9 mouse cellular contexts compared by ENCODE assay signal in genomic region chr5:31082355-31082754, GRCm38 (mm10). TPM values are rescaled to one million over a fixed set of nuclear protein-coding genes. Genes with fewer than 3 reads are reported as not detected.
DNase-seq lines count a peak whose midpoint lies in the region; ATAC-seq and TF ChIP-seq lines count a peak whose summit lies in the region.
"Had no signal": no experiment of that assay in that cellular context is flagged by ENCODE, and none has a peak within 500 bp of the region (broad histone marks: within the 10 kb centered on the region; RNA-seq: fewer than 3 reads in every experiment).

No protein-coding gene starts in this region.

- peaks cover 30% of the 10 kb centered on the region for H3K4me1 ChIP-seq in forebrain, embryonic 10.5 days
- peaks cover 4% of the 10 kb centered on the region for H3K4me1 ChIP-seq in forebrain, embryonic 13.5 days
- H3K4me1 ChIP-seq in heart, postnatal 0 days (ENCODE audit: control insufficient read depth, insufficient read depth), result peaks cover 11% of the 10 kb centered on the region
- H3K4me1 ChIP-seq in midbrain, embryonic 11.5 days (ENCODE audit: control insufficient read depth, insufficient read depth, low read length), result peaks cover 3% of the 10 kb centered on the region; the same call in 1 of the 2 replicates

- no peak overlapping the region for H3K27ac ChIP-seq in forebrain, embryonic 10.5 days
- H3K27ac ChIP-seq in forebrain, embryonic 13.5 days, result no peak overlapping the region
- no peak overlapping the region for H3K27ac ChIP-seq in heart, postnatal 0 days (ENCODE audit: low read depth)
- peak overlapping the region; percentile 35; the same call in 1 of the 2 replicates for H3K27ac ChIP-seq in midbrain, embryonic 11.5 days (ENCODE audit: low read depth, low read length)

- DNase-seq in forebrain, embryonic 10.5 days (ENCODE audit: extremely low spot score, low spot score), result peak; percentile 63
- peak; percentile 73 for DNase-seq in CD4-positive, CD25-positive, alpha-beta regulatory T cell, adult 2 months (ENCODE audit: low read depth, low spot score)
- DNase-seq in embryo, embryonic 10 days (ENCODE audit: low spot score), result peak; percentile 82
- peak; percentile 67 for DNase-seq in heart, postnatal 0 days (ENCODE audit: low spot score)
- DNase-seq in layer of hippocampus, postnatal 14 days (ENCODE audit: low spot score in 2 of 2), result peak; percentile 54 to 63
- DNase-seq in midbrain, embryonic 11.5 days (ENCODE audit: low spot score, missing footprints), result peak; percentile 94
- peak; percentile 87 for DNase-seq in testis, postnatal 10 days (ENCODE audit: low spot score)

- no peak overlapping the region for H3K4me3 ChIP-seq in forebrain, embryonic 10.5 days
- no peak overlapping the region for H3K4me3 ChIP-seq in forebrain, embryonic 13.5 days
- no peak overlapping the region for H3K4me3 ChIP-seq in heart, postnatal 0 days (ENCODE audit: low read depth, low read length)
- H3K4me3 ChIP-seq in midbrain, embryonic 11.5 days (ENCODE audit: low read depth, low read length), result no peak overlapping the region

- H3K36me3 ChIP-seq in forebrain, embryonic 10.5 days (replicated peaks), result peaks cover 22% of the 10 kb centered on the region
- H3K36me3 ChIP-seq in forebrain, embryonic 13.5 days (ENCODE audit: poor library complexity, severe bottlenecking), result peaks cover 18% of the 10 kb centered on the region
- H3K36me3 ChIP-seq in heart, postnatal 0 days (replicated peaks; ENCODE audit: control insufficient read depth, insufficient read depth, low read length), result peaks cover 9% of the 10 kb centered on the region; the same call in 1 of the 2 replicates
- peaks cover 10% of the 10 kb centered on the region for H3K36me3 ChIP-seq in midbrain, embryonic 11.5 days (ENCODE audit: control insufficient read depth, insufficient read depth, low read length)

- TF ChIP-seq CTCF in heart, postnatal 0 days (IDR thresholded peaks at IDR 0.05; ENCODE audit: low read depth), result peak; percentile 71

- no peak overlapping the region for H3K4me2 ChIP-seq in forebrain, embryonic 13.5 days
- peak overlapping the region; percentile 39; the same call in 1 of the 2 replicates for H3K4me2 ChIP-seq in heart, postnatal 0 days (ENCODE audit: low read depth, low read length)
- H3K4me2 ChIP-seq in midbrain, embryonic 11.5 days, result no peak overlapping the region; the same call in 1 of the 2 replicates

- WGBS in forebrain, embryonic 10.5 days, result 11% methylated on average over 5 of the region's 5 CpGs
- 19% methylated on average over 5 of the region's 5 CpGs for WGBS in forebrain, embryonic 13.5 days
- WGBS in heart, postnatal 0 days, result 9% methylated on average over 5 of the region's 5 CpGs
- WGBS in midbrain, embryonic 11.5 days, result 6% methylated on average over 5 of the region's 5 CpGs

- TF ChIP-seq EP300 in heart, postnatal 0 days (IDR thresholded peaks at IDR 0.05; ENCODE audit: low read depth), result no peak

- no peaks in the 10 kb centered on the region for H3K9me3 ChIP-seq in forebrain, embryonic 10.5 days
- no peaks in the 10 kb centered on the region for H3K9me3 ChIP-seq in forebrain, embryonic 13.5 days (replicated peaks)
- no peaks in the 10 kb centered on the region for H3K9me3 ChIP-seq in heart, postnatal 0 days (replicated peaks; ENCODE audit: control insufficient read depth, low read length)
- H3K9me3 ChIP-seq in midbrain, embryonic 11.5 days (ENCODE audit: control insufficient read depth, low read length), result no peaks in the 10 kb centered on the region

- peaks cover 29% of the 10 kb centered on the region for H3K27me3 ChIP-seq in forebrain, embryonic 10.5 days (ENCODE audit: poor library complexity, severe bottlenecking)
- peaks cover 13% of the 10 kb centered on the region; the same call in 1 of the 2 replicates for H3K27me3 ChIP-seq in forebrain, embryonic 13.5 days
- H3K27me3 ChIP-seq in heart, postnatal 0 days (ENCODE audit: control insufficient read depth, insufficient read depth, low read length), result no peaks in the 10 kb centered on the region
- no peaks in the 10 kb centered on the region for H3K27me3 ChIP-seq in midbrain, embryonic 11.5 days (ENCODE audit: control insufficient read depth, insufficient read depth, low read length)

- no peak overlapping the region for H3K9ac ChIP-seq in forebrain, embryonic 13.5 days
- no peak overlapping the region for H3K9ac ChIP-seq in heart, postnatal 0 days (replicated peaks; ENCODE audit: low read depth, low read length)
- H3K9ac ChIP-seq in midbrain, embryonic 11.5 days (ENCODE audit: low read length), result no peak overlapping the region

- ATAC-seq in forebrain, embryonic 13.5 days, result no peak
- ATAC-seq in heart, postnatal 0 days (ENCODE audit: insufficient read depth, low read depth), result peak; percentile 34; the same call in 1 of the 2 replicates
- ATAC-seq in midbrain, embryonic 11.5 days (ENCODE audit: low FRiP score), result no peak

RNA-seq across cellular contexts. Expression of gene Dnajc5g, which starts 23.7 kb away (rescaled TPM):
- polyA plus RNA-seq in forebrain, embryonic 10.5 days (2016; fragmentation: Nextera tagmentation; extraction: Ambion mirVana), result not detected in 2 replicates
- not detected in 2 replicates for polyA plus RNA-seq in forebrain, embryonic 13.5 days (2015; fragmentation: Nextera tagmentation; extraction: Ambion mirVana)
- not detected in 2 replicates for total RNA-seq in heart, postnatal 0 days (2014; rRNA removed; ENCODE audit: low replicate concordance)
- not detected in 2 replicates for polyA plus RNA-seq in heart, postnatal 0 days (2015; fragmentation: Nextera tagmentation; extraction: Ambion mirVana)
- not detected for total RNA-seq in layer of hippocampus, postnatal 14 days (2021)
- polyA plus RNA-seq in midbrain, embryonic 11.5 days (2014; fragmentation: Nextera tagmentation; extraction: Ambion mirVana), result not detected in 2 replicates
- total RNA-seq: layer of hippocampus, postnatal 25 days had no signal

RNA-seq across cellular contexts. Expression of gene Slc30a3, which starts 25.7 kb away (rescaled TPM):
- 0.32 and 0.39 TPM in 2 replicates for polyA plus RNA-seq in forebrain, embryonic 10.5 days (2016; fragmentation: Nextera tagmentation; extraction: Ambion mirVana)
- polyA plus RNA-seq in forebrain, embryonic 13.5 days (2015; fragmentation: Nextera tagmentation; extraction: Ambion mirVana), result 1.7 and 1.8 TPM in 2 replicates
- total RNA-seq in heart, postnatal 0 days (2014; rRNA removed; ENCODE audit: low replicate concordance), result not detected in 2 replicates
- polyA plus RNA-seq in heart, postnatal 0 days (2015; fragmentation: Nextera tagmentation; extraction: Ambion mirVana), result 0.08 and 0.18 TPM in 2 replicates
- total RNA-seq in layer of hippocampus, postnatal 14 days (2021), result 10 to 100 TPM; 56.9 to 61.1 TPM
- polyA plus RNA-seq in midbrain, embryonic 11.5 days (2014; fragmentation: Nextera tagmentation; extraction: Ambion mirVana), result 6.9 and 7.2 TPM in 2 replicates

RNA-seq across cellular contexts. Expression of gene Cad, which starts 27.8 kb away (rescaled TPM):
- 76.4 and 79.3 TPM in 2 replicates for polyA plus RNA-seq in forebrain, embryonic 10.5 days (2016; fragmentation: Nextera tagmentation; extraction: Ambion mirVana)
- polyA plus RNA-seq in forebrain, embryonic 13.5 days (2015; fragmentation: Nextera tagmentation; extraction: Ambion mirVana), result 24.2 and 28.6 TPM in 2 replicates
- total RNA-seq in heart, postnatal 0 days (2014; rRNA removed; ENCODE audit: low replicate concordance), result 24.6 and 74.6 TPM in 2 replicates
- 5.4 and 5.7 TPM in 2 replicates for polyA plus RNA-seq in heart, postnatal 0 days (2015; fragmentation: Nextera tagmentation; extraction: Ambion mirVana)
- total RNA-seq in layer of hippocampus, postnatal 14 days (2021), result 10 to 100 TPM; 15.6 to 17.5 TPM
- polyA plus RNA-seq in midbrain, embryonic 11.5 days (2014; fragmentation: Nextera tagmentation; extraction: Ambion mirVana), result 20.5 and 22.2 TPM in 2 replicates

RNA-seq across cellular contexts. Expression of gene Slc5a6, which starts 33.6 kb away (rescaled TPM):
- 10.7 and 12.7 TPM in 2 replicates for polyA plus RNA-seq in forebrain, embryonic 10.5 days (2016; fragmentation: Nextera tagmentation; extraction: Ambion mirVana)
- polyA plus RNA-seq in forebrain, embryonic 13.5 days (2015; fragmentation: Nextera tagmentation; extraction: Ambion mirVana), result 10.9 and 11.5 TPM in 2 replicates
- 7.1 and 7.7 TPM in 2 replicates for total RNA-seq in heart, postnatal 0 days (2014; rRNA removed; ENCODE audit: low replicate concordance)
- polyA plus RNA-seq in heart, postnatal 0 days (2015; fragmentation: Nextera tagmentation; extraction: Ambion mirVana), result 5.2 and 5.5 TPM in 2 replicates
- total RNA-seq in layer of hippocampus, postnatal 14 days (2021), result 10 to 100 TPM; 12.4 to 13.3 TPM
- 7.3 and 8.3 TPM in 2 replicates for polyA plus RNA-seq in midbrain, embryonic 11.5 days (2014; fragmentation: Nextera tagmentation; extraction: Ambion mirVana)

RNA-seq across cellular contexts. Expression of gene Trim54, which starts 34.2 kb away (rescaled TPM):
- polyA plus RNA-seq in forebrain, embryonic 10.5 days (2016; fragmentation: Nextera tagmentation; extraction: Ambion mirVana), result 0.11 TPM in 1 of 2 replicates, not detected in the other
- polyA plus RNA-seq in forebrain, embryonic 13.5 days (2015; fragmentation: Nextera tagmentation; extraction: Ambion mirVana), result not detected in 2 replicates
- 4.2 and 8.8 TPM in 2 replicates for total RNA-seq in heart, postnatal 0 days (2014; rRNA removed; ENCODE audit: low replicate concordance)
- polyA plus RNA-seq in heart, postnatal 0 days (2015; fragmentation: Nextera tagmentation; extraction: Ambion mirVana), result 16.4 and 16.5 TPM in 2 replicates
- not detected for total RNA-seq in layer of hippocampus, postnatal 14 days (2021)
- not detected in 2 replicates for polyA plus RNA-seq in midbrain, embryonic 11.5 days (2014; fragmentation: Nextera tagmentation; extraction: Ambion mirVana)
- total RNA-seq: layer of hippocampus, postnatal 25 days had no signal
